Mouse (Mus musculus): ENCODE data around the gene Cep170. TPM values are rescaled to one million over a fixed set of nuclear protein-coding genes. Genes with fewer than 3 reads are reported as not detected.

The Cep170 gene
- polyA plus RNA-seq, 1 experiment = 62.2 TPM

DNA sequence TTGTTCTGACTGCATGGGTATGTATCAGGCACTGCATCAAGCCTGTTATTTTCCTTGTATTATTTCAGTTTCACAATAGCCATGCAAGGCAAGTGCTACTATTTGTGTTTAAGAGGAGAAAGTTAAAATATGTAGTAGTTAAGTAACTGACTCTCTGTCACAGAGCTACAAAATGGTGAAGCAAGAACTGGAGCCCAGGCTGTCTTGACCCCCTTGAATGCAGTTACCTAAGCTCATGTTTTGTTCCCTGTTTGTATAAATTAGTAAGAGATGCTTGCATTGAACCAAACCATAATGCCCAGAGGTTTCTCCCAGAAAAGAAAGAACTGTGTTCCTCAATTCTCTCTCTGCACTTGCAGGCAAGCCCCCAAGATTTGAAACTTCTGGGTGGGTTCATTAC, 19.4 kb upstream of the Cep170 start:
- TF ChIP-seq POLR2A (IDR thresholded peaks at IDR 0.05; ENCODE audit: control insufficient read depth, low read depth, low read length) (no peak), CTCF (IDR thresholded peaks at IDR 0.05; ENCODE audit: control insufficient read depth, insufficient read depth, insufficient replicate concordance, low read depth, low read length) (no peak)
- no peaks in the 10 kb centered on the region for H3K36me3 ChIP-seq (ENCODE audit: control insufficient read depth, insufficient read depth, low read length)
- no peak overlapping the region for H3K27ac ChIP-seq (ENCODE audit: control insufficient read depth, insufficient read depth, low read depth, low read length)
- H3K27me3 ChIP-seq (ENCODE audit: control insufficient read depth, insufficient read depth, low read length) = no peaks in the 10 kb centered on the region
- H3K4me1 ChIP-seq (ENCODE audit: control insufficient read depth, insufficient read depth, low read length) = peaks cover 6% of the 10 kb centered on the region
- no peak overlapping the region for H3K4me3 ChIP-seq (ENCODE audit: control insufficient read depth, low read depth, low read length)

DNA sequence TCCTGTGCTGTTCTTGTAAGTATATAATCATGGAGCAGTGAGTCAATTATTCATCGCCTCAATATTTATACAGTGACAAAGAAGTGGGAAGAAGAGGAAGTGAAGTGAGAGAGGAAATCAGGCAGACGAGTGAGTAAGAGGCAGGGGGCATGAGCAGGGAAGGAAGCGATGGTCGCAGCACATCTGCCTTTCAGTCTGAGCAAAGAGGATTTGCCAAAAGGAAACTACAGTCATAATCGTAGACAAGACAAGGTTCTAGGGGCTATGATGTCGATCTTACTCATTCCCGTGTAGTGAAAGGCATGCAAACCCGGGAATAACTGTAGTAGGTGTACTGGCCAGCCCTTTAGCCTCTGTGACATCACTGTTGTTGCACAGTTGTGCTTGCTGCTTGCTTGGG, 18.7 kb upstream of the Cep170 start:
- Histone ChIP-seq H3K4me1 (ENCODE audit: control insufficient read depth, insufficient read depth, low read length) (peaks cover 6% of the 10 kb centered on the region), H3K27me3 (ENCODE audit: control insufficient read depth, insufficient read depth, low read length) (no peaks in the 10 kb centered on the region), H3K27ac (ENCODE audit: control insufficient read depth, insufficient read depth, low read depth, low read length) (no peak overlapping the region; the same call in 1 of the 2 replicates), H3K36me3 (ENCODE audit: control insufficient read depth, insufficient read depth, low read length) (no peaks in the 10 kb centered on the region), H3K4me3 (ENCODE audit: control insufficient read depth, low read depth, low read length) (no peak overlapping the region)
- TF ChIP-seq POLR2A (IDR thresholded peaks at IDR 0.05; ENCODE audit: control insufficient read depth, low read depth, low read length) (no peak), CTCF (IDR thresholded peaks at IDR 0.05; ENCODE audit: control insufficient read depth, insufficient read depth, insufficient replicate concordance, low read depth, low read length) (no peak)

DNA sequence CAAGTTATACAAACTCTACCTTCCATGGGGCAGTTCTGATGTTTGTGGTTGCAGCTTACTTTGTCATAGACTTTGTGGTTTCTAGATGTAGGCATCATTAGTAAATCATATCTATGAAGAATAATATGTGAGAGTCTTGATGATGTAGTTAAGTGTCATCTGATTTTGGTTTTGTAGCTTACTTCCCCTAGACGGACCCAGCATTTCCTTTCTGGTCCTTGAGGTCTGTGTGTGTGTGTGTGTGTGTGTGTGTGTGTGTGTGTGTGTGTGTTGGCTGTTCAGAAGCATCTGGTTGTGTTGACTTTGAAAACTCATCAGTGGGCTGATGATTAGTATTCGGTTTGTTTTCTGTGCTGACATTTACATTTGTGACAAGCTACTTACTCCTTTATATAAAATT, 18.2 kb upstream of the Cep170 start:
- no peak for TF ChIP-seq CTCF (IDR thresholded peaks at IDR 0.05; ENCODE audit: control insufficient read depth, insufficient read depth, insufficient replicate concordance, low read depth, low read length)
- TF ChIP-seq POLR2A (IDR thresholded peaks at IDR 0.05; ENCODE audit: control insufficient read depth, low read depth, low read length) = no peak
- Histone ChIP-seq H3K4me1 (ENCODE audit: control insufficient read depth, insufficient read depth, low read length) (peaks cover 6% of the 10 kb centered on the region), H3K27ac (ENCODE audit: control insufficient read depth, insufficient read depth, low read depth, low read length) (no peak overlapping the region), H3K27me3 (ENCODE audit: control insufficient read depth, insufficient read depth, low read length) (no peaks in the 10 kb centered on the region), H3K4me3 (ENCODE audit: control insufficient read depth, low read depth, low read length) (no peak overlapping the region), H3K36me3 (ENCODE audit: control insufficient read depth, insufficient read depth, low read length) (no peaks in the 10 kb centered on the region)

DNA sequence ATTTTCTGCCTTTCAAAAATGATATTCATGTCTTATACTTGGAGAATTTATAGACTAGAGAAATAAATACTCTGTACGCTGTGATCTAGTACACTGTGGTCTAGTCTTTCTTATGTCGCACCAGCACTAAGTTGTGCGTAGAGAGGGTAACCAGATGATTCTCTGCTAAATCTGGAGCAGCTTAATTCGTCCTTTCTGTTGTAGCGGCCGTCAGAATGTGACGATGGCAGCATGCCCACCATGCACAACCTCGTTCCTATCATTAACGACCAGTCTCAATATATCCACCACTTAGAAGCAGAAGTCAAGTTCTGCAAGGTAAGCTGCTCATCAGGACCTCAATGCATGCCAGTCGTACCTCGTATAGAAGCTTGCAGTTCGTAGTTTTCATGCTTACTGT, 14.8 kb upstream of the Cep170 start:
- H3K36me3 ChIP-seq (ENCODE audit: control insufficient read depth, insufficient read depth, low read length) = no peaks in the 10 kb centered on the region
- no peak overlapping the region for H3K27ac ChIP-seq (ENCODE audit: control insufficient read depth, insufficient read depth, low read depth, low read length)
- H3K27me3 ChIP-seq (ENCODE audit: control insufficient read depth, insufficient read depth, low read length) = no peaks in the 10 kb centered on the region
- no peak overlapping the region for H3K4me3 ChIP-seq (ENCODE audit: control insufficient read depth, low read depth, low read length)
- no peaks in the 10 kb centered on the region for H3K4me1 ChIP-seq (ENCODE audit: control insufficient read depth, insufficient read depth, low read length)
- no peak for TF ChIP-seq CTCF (IDR thresholded peaks at IDR 0.05; ENCODE audit: control insufficient read depth, insufficient read depth, insufficient replicate concordance, low read depth, low read length)
- TF ChIP-seq POLR2A (IDR thresholded peaks at IDR 0.05; ENCODE audit: control insufficient read depth, low read depth, low read length) = no peak

DNA sequence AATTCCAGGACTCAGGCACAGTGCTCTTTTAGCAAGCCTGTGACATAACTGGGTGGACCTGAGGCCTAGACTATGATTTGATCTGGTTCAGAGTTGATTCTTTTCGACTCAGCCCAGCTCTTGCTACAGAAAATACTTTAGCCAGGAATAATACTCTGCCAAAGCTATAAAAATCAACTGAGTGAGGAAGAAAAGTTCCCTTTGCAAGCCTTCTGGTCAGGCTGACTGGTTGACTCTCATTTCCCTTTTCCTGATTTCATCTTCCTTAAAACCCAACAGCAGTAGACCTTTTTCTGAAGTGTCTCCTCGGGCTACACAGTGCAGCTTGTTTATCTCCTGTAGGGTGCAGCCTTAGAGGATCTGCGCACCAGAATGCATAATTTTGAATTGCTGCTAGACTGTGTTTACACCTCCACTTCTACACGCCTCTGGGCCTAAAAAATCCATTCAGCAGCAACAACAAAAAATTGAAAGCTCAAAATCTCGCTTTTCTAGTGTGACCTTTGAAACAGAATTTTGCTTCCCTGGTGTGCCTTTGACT, 14.1 kb upstream of the Cep170 start:
- H3K27ac ChIP-seq (ENCODE audit: control insufficient read depth, insufficient read depth, low read depth, low read length) = no peak overlapping the region
- TF ChIP-seq CTCF (IDR thresholded peaks at IDR 0.05; ENCODE audit: control insufficient read depth, insufficient read depth, insufficient replicate concordance, low read depth, low read length) = no peak
- TF ChIP-seq POLR2A (IDR thresholded peaks at IDR 0.05; ENCODE audit: control insufficient read depth, low read depth, low read length) = no peak
- H3K4me3 ChIP-seq (ENCODE audit: control insufficient read depth, low read depth, low read length) = no peak overlapping the region
- H3K36me3 ChIP-seq (ENCODE audit: control insufficient read depth, insufficient read depth, low read length) = no peaks in the 10 kb centered on the region
- H3K27me3 ChIP-seq (ENCODE audit: control insufficient read depth, insufficient read depth, low read length) = no peaks in the 10 kb centered on the region
- H3K4me1 ChIP-seq (ENCODE audit: control insufficient read depth, insufficient read depth, low read length) = no peaks in the 10 kb centered on the region

DNA sequence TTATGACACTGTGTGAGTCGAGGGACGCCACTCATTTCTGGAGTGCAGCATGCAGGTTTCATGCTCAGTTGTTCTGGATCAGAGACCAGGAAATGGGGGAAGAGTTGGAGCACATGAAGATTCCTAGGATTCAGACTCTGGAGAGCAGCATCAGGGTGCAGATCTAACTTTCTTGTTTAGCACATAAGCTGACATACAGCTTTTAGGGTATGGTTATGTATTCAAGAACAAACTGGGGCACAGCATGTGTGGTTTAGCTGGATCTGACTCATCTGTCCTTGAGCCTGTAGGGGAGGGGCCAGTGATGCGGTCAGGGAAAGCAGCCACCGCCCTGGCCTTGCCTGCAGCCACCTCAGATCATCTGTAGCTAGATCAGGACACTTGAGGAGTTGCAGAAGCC, 13.5 kb upstream of the Cep170 start:
- no peak for TF ChIP-seq CTCF (IDR thresholded peaks at IDR 0.05; ENCODE audit: control insufficient read depth, insufficient read depth, insufficient replicate concordance, low read depth, low read length)
- TF ChIP-seq POLR2A (IDR thresholded peaks at IDR 0.05; ENCODE audit: control insufficient read depth, low read depth, low read length) = no peak
- no peaks in the 10 kb centered on the region for H3K27me3 ChIP-seq (ENCODE audit: control insufficient read depth, insufficient read depth, low read length)

DNA sequence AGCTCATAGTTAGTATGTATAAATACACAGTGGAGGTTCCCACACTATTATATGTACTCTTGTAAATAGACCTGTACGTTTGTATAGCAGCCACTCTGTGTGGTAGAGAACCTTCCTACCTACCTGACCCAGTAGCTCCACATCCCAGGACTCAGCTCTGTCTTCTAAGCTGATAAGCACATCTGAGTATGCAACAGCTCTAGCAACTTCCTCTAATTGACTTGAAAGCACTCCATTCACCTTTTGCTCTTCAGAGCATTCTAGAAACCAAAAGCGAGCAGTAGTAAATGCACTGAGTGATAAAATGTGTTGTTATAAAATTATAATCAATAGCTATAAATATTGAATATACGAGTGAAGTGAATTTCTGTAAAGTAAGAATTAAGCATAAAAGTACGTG, 13.1 kb upstream of the Cep170 start:
- H3K4me1 ChIP-seq (ENCODE audit: control insufficient read depth, insufficient read depth, low read length) = no peaks in the 10 kb centered on the region
- H3K27ac ChIP-seq (ENCODE audit: control insufficient read depth, insufficient read depth, low read depth, low read length) = no peak overlapping the region
- no peak overlapping the region for H3K4me3 ChIP-seq (ENCODE audit: control insufficient read depth, low read depth, low read length)
- no peak for TF ChIP-seq POLR2A (IDR thresholded peaks at IDR 0.05; ENCODE audit: control insufficient read depth, low read depth, low read length)
- TF ChIP-seq CTCF (IDR thresholded peaks at IDR 0.05; ENCODE audit: control insufficient read depth, insufficient read depth, insufficient replicate concordance, low read depth, low read length) = no peak
- H3K27me3 ChIP-seq (ENCODE audit: control insufficient read depth, insufficient read depth, low read length) = no peaks in the 10 kb centered on the region
- H3K36me3 ChIP-seq (ENCODE audit: control insufficient read depth, insufficient read depth, low read length) = no peaks in the 10 kb centered on the region

More for the DNA sequence above, 13.5 kb upstream of the Cep170 start:
- no peaks in the 10 kb centered on the region for H3K4me1 ChIP-seq (ENCODE audit: control insufficient read depth, insufficient read depth, low read length)
- H3K4me3 ChIP-seq (ENCODE audit: control insufficient read depth, low read depth, low read length) = no peak overlapping the region
- H3K27ac ChIP-seq (ENCODE audit: control insufficient read depth, insufficient read depth, low read depth, low read length) = no peak overlapping the region
- no peaks in the 10 kb centered on the region for H3K36me3 ChIP-seq (ENCODE audit: control insufficient read depth, insufficient read depth, low read length)

DNA sequence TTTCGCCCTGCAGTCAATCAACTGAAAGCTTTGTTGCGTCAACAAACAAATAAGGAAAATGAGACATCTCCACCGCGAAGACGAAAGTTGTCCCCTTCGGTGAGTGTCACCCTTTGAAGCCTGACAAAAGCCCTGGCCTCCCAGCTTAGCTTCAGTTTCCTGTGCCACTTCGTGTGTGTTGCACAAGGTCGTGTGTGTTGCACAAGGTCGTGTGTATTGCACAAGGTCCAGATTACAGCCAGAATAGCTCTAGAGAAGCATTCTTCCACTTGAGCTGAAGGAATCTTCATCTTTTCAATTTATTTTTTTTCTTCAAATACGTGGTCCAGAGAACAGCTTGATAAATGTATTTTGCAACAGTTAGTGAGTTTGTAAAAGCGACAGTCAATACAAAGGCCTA, 12.3 kb upstream of the Cep170 start:
- Histone ChIP-seq H3K4me3 (ENCODE audit: control insufficient read depth, low read depth, low read length) (no peak overlapping the region), H3K4me1 (ENCODE audit: control insufficient read depth, insufficient read depth, low read length) (no peaks in the 10 kb centered on the region), H3K36me3 (ENCODE audit: control insufficient read depth, insufficient read depth, low read length) (no peaks in the 10 kb centered on the region), H3K27me3 (ENCODE audit: control insufficient read depth, insufficient read depth, low read length) (no peaks in the 10 kb centered on the region), H3K27ac (ENCODE audit: control insufficient read depth, insufficient read depth, low read depth, low read length) (no peak overlapping the region)
- TF ChIP-seq POLR2A (IDR thresholded peaks at IDR 0.05; ENCODE audit: control insufficient read depth, low read depth, low read length) (no peak), CTCF (IDR thresholded peaks at IDR 0.05; ENCODE audit: control insufficient read depth, insufficient read depth, insufficient replicate concordance, low read depth, low read length) (no peak)

Measured in testis, adult 2 months (tissue).